Mouse (Mus musculus): Measurements from ENCODE around the gene Selenoi. TPM values are rescaled to one million over a fixed set of nuclear protein-coding genes. Genes with fewer than 3 reads are reported as not detected.

Gene Selenoi
- polyA plus RNA-seq, 1 experiment from 2014 or later: 26.4 TPM

DNA sequence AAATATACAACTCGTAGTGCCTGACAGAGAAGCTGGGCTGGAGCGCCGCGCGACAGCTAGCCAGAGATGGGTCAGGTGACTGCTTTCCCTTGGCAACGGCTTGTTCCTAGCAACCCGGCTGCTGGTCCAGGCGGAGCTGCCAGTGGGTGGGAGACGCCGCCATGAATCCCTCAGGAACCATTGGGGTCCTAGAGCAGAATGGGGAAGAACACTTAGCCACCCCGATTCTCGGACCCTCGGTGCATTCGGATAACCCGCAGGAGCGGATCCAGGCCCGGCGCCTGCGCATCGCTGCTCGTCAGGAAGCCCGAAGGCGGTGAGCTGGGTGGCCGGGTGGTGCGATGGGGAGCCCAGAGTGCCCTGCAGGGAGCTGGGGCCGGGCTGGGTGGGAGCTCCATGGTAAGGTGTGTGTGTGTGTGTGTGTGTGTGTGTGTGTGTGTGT is 48.9 kb downstream of the Selenoi start, which contains the start of gene Drc1:
Gene Drc1 (plus strand): TSS at position 98 of the 442 bp plus-strand sequence.
- Histone ChIP-seq H3K36me3 (no peaks in the 10 kb centered on the region), H3K4me2 (replicated peaks) (peak within 1 kb of the TSS; percentile 71), H3K9me3 (no peaks in the 10 kb centered on the region), H3K27ac (replicated peaks) (peak within 1 kb of the TSS; percentile 14), H3K4me3 (peak within 1 kb of the TSS; percentile 51), H3K27me3 (no peaks in the 10 kb centered on the region), H3K4me1 (peaks cover 11% of the 10 kb centered on the region), H3K9ac (replicated peaks) (peak within 1 kb of the TSS; percentile 56)
- peak; percentile 93 for ATAC-seq (replicated peaks)
- WGBS: 1% methylated on average over 26 of the region's 26 CpGs

GRCm38 (mm10) chr5:30285944-30286799 is 53.8 kb downstream of the Selenoi start:
- Histone ChIP-seq H3K4me1 (peaks cover 5% of the 10 kb centered on the region), H3K4me2 (replicated peaks) (no peak overlapping the region), H3K4me3 (no peak overlapping the region), H3K9ac (replicated peaks) (no peak overlapping the region), H3K27ac (replicated peaks) (no peak overlapping the region), H3K27me3 (no peaks in the 10 kb centered on the region), H3K9me3 (no peaks in the 10 kb centered on the region), H3K36me3 (no peaks in the 10 kb centered on the region)
- no peak for ATAC-seq (replicated peaks)
- WGBS: 87% methylated on average over 10 of the region's 10 CpGs

- ATAC-seq (replicated peaks): no peak
Measured at GRCm38 (mm10) chr5:30287106-30287882, 54.9 kb downstream of the Selenoi start.

More at GRCm38 (mm10) chr5:30287106-30287882, 54.9 kb downstream of the Selenoi start:
- H3K27ac ChIP-seq (replicated peaks): no peak overlapping the region
- 79% methylated on average over 9 of the region's 9 CpGs for WGBS
- no peaks in the 10 kb centered on the region for H3K4me1 ChIP-seq
- H3K9ac ChIP-seq (replicated peaks): no peak overlapping the region
- H3K4me3 ChIP-seq: no peak overlapping the region
- no peaks in the 10 kb centered on the region for H3K27me3 ChIP-seq
- no peaks in the 10 kb centered on the region for H3K9me3 ChIP-seq
- no peak overlapping the region for H3K4me2 ChIP-seq (replicated peaks)
- H3K36me3 ChIP-seq: no peaks in the 10 kb centered on the region

Other genes starting within 250 kb of the Selenoi start
- not detected in 2 replicates for gene Il6, start 219.5 kb upstream of the Selenoi start, polyA plus RNA-seq (2015; fragmentation: Nextera tagmentation; extraction: Ambion mirVana)
- 99.2 and 114 TPM in 2 replicates for gene Tyms, start 159.0 kb upstream of the Selenoi start, polyA plus RNA-seq (2015; fragmentation: Nextera tagmentation; extraction: Ambion mirVana)
- 12.7 and 12.8 TPM in 2 replicates for gene Garem2, start 127.4 kb upstream of the Selenoi start, polyA plus RNA-seq (2015; fragmentation: Nextera tagmentation; extraction: Ambion mirVana)
- 2.9 and 3.1 TPM in 2 replicates for gene 3110082J24Rik, start 126.5 kb upstream of the Selenoi start, polyA plus RNA-seq (2015; fragmentation: Nextera tagmentation; extraction: Ambion mirVana)
- gene Hadha, start 77.4 kb upstream of the Selenoi start, polyA plus RNA-seq (2015; fragmentation: Nextera tagmentation; extraction: Ambion mirVana): 73.9 and 79.7 TPM in 2 replicates
- 65.2 and 73.6 TPM in 2 replicates for gene Hadhb, start 77.3 kb upstream of the Selenoi start, polyA plus RNA-seq (2015; fragmentation: Nextera tagmentation; extraction: Ambion mirVana)
- gene Adgrf3, start 26.9 kb upstream of the Selenoi start, polyA plus RNA-seq (2015; fragmentation: Nextera tagmentation; extraction: Ambion mirVana): not detected in 2 replicates
- gene Drc1, start 48.8 kb downstream of the Selenoi start, polyA plus RNA-seq (2015; fragmentation: Nextera tagmentation; extraction: Ambion mirVana): 5.3 and 6.8 TPM in 2 replicates
- 2.0 and 2.1 TPM in 2 replicates for gene Otof, start 229.4 kb downstream of the Selenoi start, polyA plus RNA-seq (2015; fragmentation: Nextera tagmentation; extraction: Ambion mirVana)
- 0.56 and 1.5 TPM in 2 replicates for gene 1700001C02Rik, start 233.5 kb downstream of the Selenoi start, polyA plus RNA-seq (2015; fragmentation: Nextera tagmentation; extraction: Ambion mirVana)